Mouse (Mus musculus) kidney, adult 2 months (tissue): ENCODE data around the gene Elmo1. TPM values are rescaled to one million over a fixed set of nuclear protein-coding genes. Genes with fewer than 3 reads are reported as not detected.

Source experiments
- DNase-seq: peaks from one replicate; pipeline ENCODE4 v3.0.0; 2021
- H3K27ac ChIP-seq: fragments of 200-500 bp; 2 replicates; pipeline ENCODE4 v1.5.1; 2012; ENCODE audit warnings: low read depth, low read length, control low read depth, inconsistent platforms; ENCODE audit not compliant: insufficient read depth
- H3K27me3 ChIP-seq: fragments of 200-500 bp; replicated peaks from 2 replicates; pipeline ENCODE4 v1.6.1; 2012; ENCODE audit warnings: mild to moderate bottlenecking, moderate library complexity, low read length, inconsistent platforms; ENCODE audit not compliant: control insufficient read depth, insufficient read depth
- H3K36me3 ChIP-seq: fragments of 200-500 bp; 2 replicates; pipeline ENCODE4 v1.6.1; 2012; ENCODE audit warnings: mild to moderate bottlenecking, moderate library complexity, low read length, inconsistent platforms; ENCODE audit not compliant: control insufficient read depth, insufficient read depth
- H3K4me1 ChIP-seq: fragments of 200-500 bp; 2 replicates; pipeline ENCODE4 v1.6.1; 2011; ENCODE audit warnings: low read length; ENCODE audit not compliant: control insufficient read depth, insufficient read depth
- H3K4me3 ChIP-seq: fragments of 200-500 bp; 2 replicates; pipeline ENCODE4 v1.5.1; 2011; ENCODE audit warnings: mild to moderate bottlenecking, low read depth, low read length, control low read depth; ENCODE audit not compliant: insufficient read depth
- CTCF ChIP-seq: fragments of 200-500 bp; conservative IDR thresholded peaks from 2 replicates; pipeline ENCODE4 v1.5.1; 2011; ENCODE audit warnings: low read depth, mild to moderate bottlenecking, control low read depth, low read length, moderate library complexity, mixed read lengths; ENCODE audit not compliant: insufficient read depth, insufficient read length
- POLR2A ChIP-seq: fragments of 200-500 bp; IDR thresholded peaks from one replicate; pipeline ENCODE4 v1.6.1; 2011; ENCODE audit warnings: low read depth, low read length, control low read depth
- WGBS: fragments of 180-500 bp; shearing (Covaris S2); methylation state at CpG from one replicate; pipeline ENCODE4 v1.1.7; 2018; 5-methylcytosine and 5-hydroxymethylcytosine counted together
- polyA plus RNA-seq: library from polyadenylated mRNA; depleted of rRNA; stranded (reverse); fragments of >200 nt; gene quantifications from 2 replicates; pipeline ENCODE4 v1.2.3, GENCODE M21; 2012

Elmo1 gene
- polyA plus RNA-seq, 1 experiment: 4.5 TPM

DNA sequence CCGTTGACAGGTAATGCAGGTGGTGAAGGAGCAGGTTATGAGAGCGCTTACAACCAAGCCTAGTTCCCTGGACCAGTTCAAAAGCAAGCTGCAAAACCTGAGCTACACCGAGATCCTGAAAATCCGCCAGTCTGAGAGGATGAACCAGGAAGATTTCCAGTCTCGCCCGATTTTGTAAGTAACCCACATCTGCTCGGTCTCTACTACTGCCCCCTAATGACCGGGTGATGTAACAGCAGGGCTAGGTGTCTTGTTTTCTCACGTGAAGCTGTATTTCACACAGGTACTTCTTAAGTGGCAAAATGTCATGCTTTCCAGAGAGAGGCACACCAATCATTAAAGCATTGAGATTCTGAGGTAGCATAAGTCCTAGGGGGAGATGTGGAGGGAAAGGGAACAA, 474.0 kb downstream of the Elmo1 start:
- 80% methylated on average over 9 of the region's 9 CpGs for WGBS
- Histone ChIP-seq H3K4me3 (no peak overlapping the region), H3K27me3 (no peaks in the 10 kb centered on the region), H3K4me1 (no peaks in the 10 kb centered on the region), H3K36me3 (no peaks in the 10 kb centered on the region), H3K27ac (no peak overlapping the region)
- TF ChIP-seq CTCF: peak; percentile 39; the same call in 1 of the 2 replicates
- TF ChIP-seq POLR2A: no peak
- no peak for DNase-seq

DNA sequence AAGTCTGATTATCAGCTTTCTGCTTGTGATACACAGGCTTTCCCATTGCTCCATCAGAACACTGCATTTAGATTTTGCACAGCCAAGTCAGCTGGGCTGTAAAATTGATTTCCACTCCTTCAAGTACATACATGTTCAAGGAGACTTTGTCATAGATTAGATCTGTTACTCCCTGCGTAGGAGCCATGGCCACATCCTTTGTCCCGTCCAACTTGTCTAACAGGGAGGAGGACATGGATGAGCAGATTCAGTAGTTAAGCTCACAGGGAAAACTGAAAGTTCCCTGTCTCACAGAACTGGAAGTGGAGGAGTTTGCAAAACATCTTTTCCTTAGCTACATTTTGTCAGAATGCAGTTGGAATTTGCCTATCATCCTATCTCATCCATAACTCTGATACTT, 484.8 kb downstream of the Elmo1 start:
- Histone ChIP-seq H3K4me1 (no peaks in the 10 kb centered on the region), H3K36me3 (no peaks in the 10 kb centered on the region), H3K27ac (no peak overlapping the region), H3K27me3 (no peaks in the 10 kb centered on the region; the same call in 1 of the 2 replicates), H3K4me3 (no peak overlapping the region)
- DNase-seq: no peak
- WGBS: 42% methylated on average over 2 of the region's 2 CpGs
- no peak for TF ChIP-seq CTCF
- TF ChIP-seq POLR2A: no peak

DNA sequence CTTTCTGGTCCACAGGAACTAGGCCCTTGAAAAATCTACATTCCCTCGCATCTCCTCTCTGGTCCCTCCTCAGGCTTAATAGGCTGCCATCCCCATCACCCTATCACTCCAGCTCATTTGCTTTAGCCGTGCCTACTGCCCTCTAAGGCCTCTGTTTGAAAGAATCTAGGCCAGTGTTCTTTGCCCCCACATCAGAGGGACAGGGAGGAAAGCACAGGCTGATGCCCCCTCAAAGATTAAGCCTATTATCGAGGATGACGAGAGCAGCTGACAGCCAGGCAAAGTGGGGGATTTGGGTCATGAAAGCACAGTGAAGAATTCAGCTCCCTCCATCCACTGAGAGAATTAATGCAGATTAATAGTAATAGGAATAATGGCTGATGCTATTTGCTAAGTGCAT, 495.5 kb downstream of the Elmo1 start:
- WGBS: 83% methylated on average over 4 of the region's 4 CpGs
- TF ChIP-seq POLR2A: no peak
- no peak for TF ChIP-seq CTCF
- DNase-seq: no peak

DNA sequence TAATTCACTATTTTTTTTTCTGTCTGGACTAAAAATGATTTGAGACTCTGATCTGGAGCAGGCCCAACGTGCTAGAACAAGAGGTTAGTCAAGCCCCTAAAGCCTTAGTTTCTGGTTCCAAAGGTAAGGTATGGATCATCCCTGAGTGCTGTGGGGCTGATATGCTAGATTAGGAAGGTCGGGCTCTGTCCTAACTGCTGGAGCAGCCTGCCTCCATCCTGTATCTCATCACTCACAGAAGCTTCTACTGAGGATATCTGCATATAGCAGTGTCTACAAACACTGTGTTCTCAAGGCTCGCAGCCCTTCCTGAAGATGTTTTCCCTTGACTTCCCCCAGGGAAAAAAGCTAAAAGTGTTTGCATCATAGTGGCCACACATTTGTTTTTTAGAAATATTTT, 496.1 kb downstream of the Elmo1 start:
- Histone ChIP-seq H3K36me3 (no peaks in the 10 kb centered on the region), H3K4me3 (no peak overlapping the region), H3K27ac (no peak overlapping the region), H3K4me1 (no peaks in the 10 kb centered on the region), H3K27me3 (no peaks in the 10 kb centered on the region)
- TF ChIP-seq CTCF: no peak
- no peak for TF ChIP-seq POLR2A
- no peak for DNase-seq
- 85% methylated on average over 3 of the region's 3 CpGs for WGBS

More for the DNA sequence above, 495.5 kb downstream of the Elmo1 start:
- Histone ChIP-seq H3K4me3 (no peak overlapping the region), H3K27me3 (no peaks in the 10 kb centered on the region), H3K36me3 (no peaks in the 10 kb centered on the region), H3K27ac (no peak overlapping the region), H3K4me1 (no peaks in the 10 kb centered on the region)

DNA sequence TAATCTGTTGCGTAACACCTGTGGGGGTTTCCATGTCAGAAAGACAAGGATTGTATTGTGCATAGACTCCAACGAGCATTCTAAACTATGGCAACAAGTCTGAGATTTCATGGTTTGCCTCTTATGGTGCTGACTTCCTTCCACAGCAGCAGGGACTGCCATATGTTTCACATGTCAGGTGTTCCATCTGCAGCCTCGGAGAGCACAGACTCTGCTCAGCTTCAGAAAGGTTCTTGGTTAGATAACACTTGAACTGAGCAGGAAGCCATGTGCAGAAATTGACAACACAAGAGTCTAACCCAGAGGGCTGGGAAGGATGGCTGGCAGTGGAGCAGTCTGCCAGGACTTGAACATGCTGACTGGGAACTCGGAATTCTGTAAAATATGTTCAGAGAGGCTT, 500.6 kb downstream of the Elmo1 start:
- H3K4me1 ChIP-seq: no peaks in the 10 kb centered on the region
- H3K27me3 ChIP-seq: no peaks in the 10 kb centered on the region
- DNase-seq: no peak
- no peak overlapping the region for H3K27ac ChIP-seq
- no peak overlapping the region for H3K4me3 ChIP-seq
- TF ChIP-seq POLR2A (no peak), CTCF (no peak)
- no peaks in the 10 kb centered on the region for H3K36me3 ChIP-seq
- WGBS: 76% methylated on average over 4 of the region's 4 CpGs

DNA sequence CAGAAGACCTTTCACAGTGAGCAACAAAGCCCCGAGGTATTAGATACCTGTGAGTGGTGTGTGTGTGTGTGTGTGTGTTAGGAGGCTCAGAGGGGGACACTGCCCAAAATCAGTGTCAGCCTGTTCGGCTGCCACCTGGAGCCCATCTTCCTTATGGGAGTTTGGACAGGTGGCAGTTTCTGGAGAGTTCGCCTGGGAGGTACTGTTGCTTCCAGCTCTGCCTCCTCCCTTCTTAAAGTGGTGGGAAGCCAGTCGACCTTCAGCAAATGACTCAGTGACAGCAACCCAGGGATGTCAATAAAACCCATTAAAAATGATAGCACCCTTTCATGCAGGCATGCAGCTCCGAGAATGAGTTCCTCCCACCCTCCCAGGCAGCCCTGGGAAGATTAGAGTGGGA, 506.9 kb downstream of the Elmo1 start:
- H3K36me3 ChIP-seq: no peaks in the 10 kb centered on the region
- H3K27me3 ChIP-seq: no peaks in the 10 kb centered on the region
- H3K4me3 ChIP-seq: no peak overlapping the region
- WGBS: 30% methylated on average over 5 of the region's 5 CpGs
- no peak for DNase-seq
- H3K4me1 ChIP-seq: no peaks in the 10 kb centered on the region
- no peak for TF ChIP-seq POLR2A
- no peak for TF ChIP-seq CTCF
- no peak overlapping the region for H3K27ac ChIP-seq

DNA sequence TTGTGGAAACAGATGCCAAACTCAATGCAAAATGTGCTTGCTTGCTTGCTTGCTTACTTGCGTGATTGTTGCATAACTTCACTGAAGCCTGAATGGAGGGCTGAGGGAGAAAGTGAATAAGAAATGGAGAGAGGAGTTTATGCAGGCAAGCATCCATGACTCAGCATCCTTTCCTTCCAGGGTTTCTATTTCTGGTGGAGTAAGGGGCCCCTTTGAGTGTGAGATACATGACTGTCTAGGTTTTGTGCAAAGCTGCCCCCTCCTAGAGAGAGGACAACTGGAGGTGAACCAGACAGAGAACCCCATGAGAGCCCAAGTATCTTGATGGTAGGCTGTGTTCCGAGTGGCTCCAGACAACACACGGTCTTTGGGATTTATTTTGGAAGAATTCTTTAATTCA, 508.2 kb downstream of the Elmo1 start:
- H3K27me3 ChIP-seq: no peaks in the 10 kb centered on the region
- no peak for DNase-seq
- H3K36me3 ChIP-seq: no peaks in the 10 kb centered on the region
- no peak for TF ChIP-seq CTCF
- no peak for TF ChIP-seq POLR2A
- H3K4me1 ChIP-seq: no peaks in the 10 kb centered on the region
- H3K27ac ChIP-seq: no peak overlapping the region
- WGBS: 92% methylated on average over 3 of the region's 3 CpGs
- H3K4me3 ChIP-seq: no peak overlapping the region

DNA sequence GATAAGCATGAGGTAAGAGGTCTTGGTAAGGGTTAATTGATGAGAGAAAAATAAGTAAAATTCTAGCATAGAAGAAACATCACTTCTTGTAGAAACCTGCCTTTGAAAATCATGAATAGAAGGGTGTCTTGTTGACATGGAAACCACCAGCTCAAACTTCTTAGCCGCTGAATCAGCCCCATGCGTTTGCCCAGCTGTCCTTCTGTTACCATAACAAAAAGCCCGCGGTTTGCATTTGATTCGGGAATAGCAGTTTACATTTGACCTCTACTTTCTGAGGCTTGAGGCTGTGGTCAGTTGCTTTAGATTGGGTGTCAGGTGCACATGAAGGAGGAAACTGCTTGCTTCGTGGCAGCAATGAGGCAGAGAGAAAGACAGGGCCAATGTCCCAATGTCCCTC, 509.9 kb downstream of the Elmo1 start:
- DNase-seq: no peak
- no peaks in the 10 kb centered on the region for H3K4me1 ChIP-seq
- H3K27me3 ChIP-seq: no peaks in the 10 kb centered on the region
- H3K4me3 ChIP-seq: no peak overlapping the region
- WGBS: 56% methylated on average over 6 of the region's 6 CpGs
- no peak overlapping the region for H3K27ac ChIP-seq
- TF ChIP-seq CTCF (no peak), POLR2A (no peak)
- no peaks in the 10 kb centered on the region for H3K36me3 ChIP-seq
